28 mouse cellular contexts compared by ENCODE assay signal in the genomic region with DNA sequence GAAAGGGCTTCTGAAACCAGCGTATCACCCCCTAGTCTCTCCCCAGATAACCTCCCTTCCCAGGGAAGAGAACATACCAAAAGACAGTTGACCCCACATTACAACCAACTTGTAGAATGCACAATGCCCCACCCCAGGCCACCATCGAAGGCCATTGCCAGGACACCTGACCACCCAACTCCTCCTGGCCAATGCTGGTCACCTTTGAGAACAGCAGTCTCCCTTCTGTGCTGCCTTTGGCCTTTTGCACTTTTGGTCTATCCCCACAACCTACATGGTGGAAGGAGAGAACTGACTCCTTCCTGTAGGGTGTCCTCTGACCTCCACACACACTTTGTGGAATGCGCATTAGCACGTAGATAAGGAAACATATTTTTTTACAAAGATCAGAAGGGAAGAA. TPM values are rescaled to one million over a fixed set of nuclear protein-coding genes. Genes with fewer than 3 reads are reported as not detected.
DNase-seq lines count a peak whose midpoint lies in the region; ATAC-seq lines count a peak whose summit lies in the region.
"Had no signal": no experiment of that assay in that cellular context is flagged by ENCODE, and none has a peak within 500 bp of the region (broad histone marks: within the 10 kb centered on the region; RNA-seq: fewer than 3 reads in every experiment).

No protein-coding gene starts in this region.

- no peak overlapping the region for H3K4me2 ChIP-seq in heart, embryonic 12.5 days
- H3K4me2 ChIP-seq in heart, embryonic 15.5 days, result no peak overlapping the region
- no peak overlapping the region for H3K4me2 ChIP-seq in midbrain, embryonic 11.5 days
- H3K4me2 ChIP-seq in midbrain, embryonic 14.5 days (ENCODE audit: low read length), result no peak overlapping the region
- H3K4me2 ChIP-seq: embryonic facial prominence, embryonic 13.5 days; embryonic facial prominence, embryonic 15.5 days; forebrain, embryonic 12.5 days had no signal

- H3K9ac ChIP-seq in heart, embryonic 12.5 days, result no peak overlapping the region
- H3K9ac ChIP-seq in heart, embryonic 15.5 days, result no peak overlapping the region
- H3K9ac ChIP-seq in midbrain, embryonic 11.5 days (ENCODE audit: low read length), result no peak overlapping the region
- H3K9ac ChIP-seq in midbrain, embryonic 14.5 days (replicated peaks; ENCODE audit: low read length), result no peak overlapping the region
- H3K9ac ChIP-seq: embryonic facial prominence, embryonic 13.5 days; embryonic facial prominence, embryonic 15.5 days; forebrain, embryonic 12.5 days had no signal

- no peaks in the 10 kb centered on the region for H3K27me3 ChIP-seq in heart, embryonic 12.5 days (replicated peaks)
- H3K27me3 ChIP-seq in heart, embryonic 15.5 days, result no peaks in the 10 kb centered on the region
- no peaks in the 10 kb centered on the region for H3K27me3 ChIP-seq in midbrain, embryonic 11.5 days (ENCODE audit: control insufficient read depth, insufficient read depth, low read length)
- H3K27me3 ChIP-seq in midbrain, embryonic 14.5 days (ENCODE audit: control insufficient read depth, insufficient read depth, low read length), result no peaks in the 10 kb centered on the region
- H3K27me3 ChIP-seq: CH12.LX; embryonic facial prominence, embryonic 13.5 days; embryonic facial prominence, embryonic 15.5 days; forebrain, embryonic 12.5 days; Patski had no signal

- H3K9me3 ChIP-seq in heart, embryonic 12.5 days (replicated peaks), result no peaks in the 10 kb centered on the region
- H3K9me3 ChIP-seq in heart, embryonic 15.5 days (replicated peaks), result no peaks in the 10 kb centered on the region
- no peaks in the 10 kb centered on the region for H3K9me3 ChIP-seq in midbrain, embryonic 11.5 days (ENCODE audit: control insufficient read depth, low read length)
- no peaks in the 10 kb centered on the region for H3K9me3 ChIP-seq in midbrain, embryonic 14.5 days (ENCODE audit: control insufficient read depth, low read length)
- H3K9me3 ChIP-seq: embryonic facial prominence, embryonic 13.5 days; embryonic facial prominence, embryonic 15.5 days; forebrain, embryonic 10.5 days; forebrain, embryonic 12.5 days; G1E had no signal

- 83% methylated on average over 4 of the region's 4 CpGs for WGBS in heart, embryonic 12.5 days
- WGBS in heart, embryonic 15.5 days, result 92% methylated on average over 4 of the region's 4 CpGs
- WGBS in midbrain, embryonic 11.5 days, result over 99% methylated on average over 4 of the region's 4 CpGs
- 98% methylated on average over 4 of the region's 4 CpGs for WGBS in midbrain, embryonic 14.5 days

- H3K4me3 ChIP-seq in heart, embryonic 12.5 days, result no peak overlapping the region
- no peak overlapping the region for H3K4me3 ChIP-seq in heart, embryonic 15.5 days
- H3K4me3 ChIP-seq in midbrain, embryonic 11.5 days (ENCODE audit: low read depth, low read length), result no peak overlapping the region
- no peak overlapping the region for H3K4me3 ChIP-seq in midbrain, embryonic 14.5 days (replicated peaks; ENCODE audit: low read depth, low read length)
- no peak overlapping the region for H3K4me3 ChIP-seq in brown adipose tissue, adult 24 weeks (ENCODE audit: insufficient read depth, low read depth, low read length)
- H3K4me3 ChIP-seq: embryonic facial prominence, embryonic 13.5 days; embryonic facial prominence, embryonic 15.5 days; erythroblast, embryonic 14.5 days; forebrain, embryonic 10.5 days; forebrain, embryonic 12.5 days had no signal

- H3K36me3 ChIP-seq in heart, embryonic 12.5 days, result peaks cover 94% of the 10 kb centered on the region
- H3K36me3 ChIP-seq in heart, embryonic 15.5 days, result peaks cover 84% of the 10 kb centered on the region
- H3K36me3 ChIP-seq in midbrain, embryonic 11.5 days (ENCODE audit: control insufficient read depth, insufficient read depth, low read length), result peaks cover 36% of the 10 kb centered on the region
- peaks cover 88% of the 10 kb centered on the region for H3K36me3 ChIP-seq in midbrain, embryonic 14.5 days (ENCODE audit: control insufficient read depth, insufficient read depth, low read length)

- ATAC-seq in heart, embryonic 12.5 days (ENCODE audit: insufficient number of reproducible peaks, low FRiP score), result no peak
- ATAC-seq in heart, embryonic 15.5 days (replicated peaks; ENCODE audit: insufficient number of reproducible peaks, insufficient read depth, low FRiP score, low read depth), result no peak
- ATAC-seq in midbrain, embryonic 11.5 days (ENCODE audit: low FRiP score), result no peak
- no peak for ATAC-seq in midbrain, embryonic 14.5 days (ENCODE audit: low FRiP score, low TSS enrichment)
- ATAC-seq: activated CD4-positive, CD25-positive, alpha-beta regulatory T cell, adult 4 months; CD4-positive, CD25-positive, alpha-beta regulatory T cell, adult 4 months; forebrain, embryonic 14.5 days; Patski had no signal

- intact Hi-C loops in heart, postnatal 36 days (cut with DNase I), result no loop called here

- H3K4me1 ChIP-seq in heart, embryonic 12.5 days (replicated peaks), result peaks cover 7% of the 10 kb centered on the region; the same call in 1 of the 2 replicates
- peaks cover 4% of the 10 kb centered on the region; the same call in 1 of the 2 replicates for H3K4me1 ChIP-seq in heart, embryonic 15.5 days (replicated peaks)
- H3K4me1 ChIP-seq in midbrain, embryonic 11.5 days (ENCODE audit: control insufficient read depth, insufficient read depth, low read length), result no peaks in the 10 kb centered on the region
- no peaks in the 10 kb centered on the region for H3K4me1 ChIP-seq in midbrain, embryonic 14.5 days (ENCODE audit: control insufficient read depth, insufficient read depth, low read length)
- H3K4me1 ChIP-seq in brown adipose tissue, adult 24 weeks (ENCODE audit: control insufficient read depth, insufficient read depth, insufficient read length, low read length), result peaks cover 8% of the 10 kb centered on the region
- H3K4me1 ChIP-seq: embryonic facial prominence, embryonic 13.5 days; embryonic facial prominence, embryonic 15.5 days; forebrain, embryonic 10.5 days; forebrain, embryonic 12.5 days had no signal

- DNase-seq in heart, adult 11 months, result peak; percentile 87
- DNase-seq in heart, postnatal 36 days, result no peak
- peak; percentile 70 for DNase-seq in midbrain, embryonic 11.5 days (ENCODE audit: low spot score, missing footprints)
- no peak for DNase-seq in midbrain, embryonic 14.5 days
- DNase-seq: adrenal gland, adult 8-10 months; adrenal gland, postnatal 36 days; B cell, adult 2 months; cerebellum, adult 11 months; cerebellum, adult 18-20 months; cerebellum, adult 8-10 months; cerebellum, adult 9-11 months; cerebellum, postnatal 14 days; cerebellum, postnatal 36 days; embryo, embryonic 11 days had no signal

- H3K27ac ChIP-seq in heart, embryonic 12.5 days (ENCODE audit: poor library complexity, severe bottlenecking), result no peak overlapping the region
- H3K27ac ChIP-seq in heart, embryonic 15.5 days, result 0 out of 2 replicates have a peak overlapping the region, but pooled peaks have one; percentile 30
- H3K27ac ChIP-seq in midbrain, embryonic 11.5 days (ENCODE audit: low read depth, low read length), result no peak overlapping the region
- H3K27ac ChIP-seq in midbrain, embryonic 14.5 days (replicated peaks; ENCODE audit: low read depth, low read length), result no peak overlapping the region
- H3K27ac ChIP-seq in brown adipose tissue, adult 24 weeks (replicated peaks; ENCODE audit: low read depth, low read length), result peak overlapping the region; percentile 70
- H3K27ac ChIP-seq: embryonic facial prominence, embryonic 13.5 days; embryonic facial prominence, embryonic 15.5 days; forebrain, embryonic 10.5 days; forebrain, embryonic 12.5 days had no signal

RNA-seq across cellular contexts. Expression of a gene that starts 20.9 kb away (rescaled TPM):
- polyA plus RNA-seq in heart, embryonic 12.5 days (2016; fragmentation: Nextera tagmentation; extraction: Ambion mirVana), result 54.4 and 55.5 TPM in 2 replicates
- 37.4 and 45.4 TPM in 2 replicates for polyA plus RNA-seq in heart, embryonic 15.5 days (2015; fragmentation: Nextera tagmentation; extraction: Ambion mirVana)
- 10 to 100 TPM; 19.3 to 19.7 TPM for total RNA-seq in heart, postnatal 36 days (2021)
- 143 and 161 TPM in 2 replicates for polyA plus RNA-seq in midbrain, embryonic 11.5 days (2014; fragmentation: Nextera tagmentation; extraction: Ambion mirVana)
- polyA plus RNA-seq in midbrain, embryonic 14.5 days (2014; fragmentation: Nextera tagmentation; extraction: Ambion mirVana), result 72.7 and 100 TPM in 2 replicates
- 24.7 and 36.1 TPM in 2 replicates for polyA plus RNA-seq in brown adipose tissue, adult 24 weeks (2012; ENCODE audit: insufficient read depth, insufficient read length, missing spikeins)

RNA-seq across cellular contexts. Expression of a gene that starts 21.0 kb away (rescaled TPM):
- polyA plus RNA-seq in heart, embryonic 12.5 days (2016; fragmentation: Nextera tagmentation; extraction: Ambion mirVana), result 34.2 and 34.9 TPM in 2 replicates
- polyA plus RNA-seq in heart, embryonic 15.5 days (2015; fragmentation: Nextera tagmentation; extraction: Ambion mirVana), result 24.2 and 29.4 TPM in 2 replicates
- total RNA-seq in heart, postnatal 36 days (2021), result 10 to 100 TPM; 12.8 to 14.0 TPM
- polyA plus RNA-seq in midbrain, embryonic 11.5 days (2014; fragmentation: Nextera tagmentation; extraction: Ambion mirVana), result 36.1 and 36.7 TPM in 2 replicates
- 23.5 and 24.6 TPM in 2 replicates for polyA plus RNA-seq in midbrain, embryonic 14.5 days (2014; fragmentation: Nextera tagmentation; extraction: Ambion mirVana)
- 13.8 and 15.5 TPM in 2 replicates for polyA plus RNA-seq in brown adipose tissue, adult 24 weeks (2012; ENCODE audit: insufficient read depth, insufficient read length, missing spikeins)

Comparison
In these comparisons a context has a peak if more than half of its experiments do, and no peak if none do; other contexts are left out.
1. DNase-seq: peak in heart, adult 11 months (single experiment) and midbrain, embryonic 11.5 days (single experiment); none in heart, postnatal 36 days (0 of 2) and midbrain, embryonic 14.5 days (single experiment).
2. H3K27ac ChIP-seq: peak in heart, embryonic 15.5 days (single experiment) and brown adipose tissue, adult 24 weeks (single experiment); none in heart, embryonic 12.5 days (single experiment), midbrain, embryonic 11.5 days (single experiment) and midbrain, embryonic 14.5 days (single experiment).